Mouse (Mus musculus) liver, postnatal 0 days (tissue): ENCODE results near the gene Rab21.

ENCODE experiments used
- CTCF ChIP-seq: sonication (generic); IDR thresholded peaks from 2 replicates; pipeline ENCODE4 v1.5.1; 2016; ENCODE audit warnings: antibody characterized with exemption, low read depth
- EP300 ChIP-seq: IDR thresholded peaks from 2 replicates; pipeline ENCODE4 v1.6.1; 2016; ENCODE audit warnings: antibody characterized with exemption, low read depth, mild to moderate bottlenecking

DNA sequence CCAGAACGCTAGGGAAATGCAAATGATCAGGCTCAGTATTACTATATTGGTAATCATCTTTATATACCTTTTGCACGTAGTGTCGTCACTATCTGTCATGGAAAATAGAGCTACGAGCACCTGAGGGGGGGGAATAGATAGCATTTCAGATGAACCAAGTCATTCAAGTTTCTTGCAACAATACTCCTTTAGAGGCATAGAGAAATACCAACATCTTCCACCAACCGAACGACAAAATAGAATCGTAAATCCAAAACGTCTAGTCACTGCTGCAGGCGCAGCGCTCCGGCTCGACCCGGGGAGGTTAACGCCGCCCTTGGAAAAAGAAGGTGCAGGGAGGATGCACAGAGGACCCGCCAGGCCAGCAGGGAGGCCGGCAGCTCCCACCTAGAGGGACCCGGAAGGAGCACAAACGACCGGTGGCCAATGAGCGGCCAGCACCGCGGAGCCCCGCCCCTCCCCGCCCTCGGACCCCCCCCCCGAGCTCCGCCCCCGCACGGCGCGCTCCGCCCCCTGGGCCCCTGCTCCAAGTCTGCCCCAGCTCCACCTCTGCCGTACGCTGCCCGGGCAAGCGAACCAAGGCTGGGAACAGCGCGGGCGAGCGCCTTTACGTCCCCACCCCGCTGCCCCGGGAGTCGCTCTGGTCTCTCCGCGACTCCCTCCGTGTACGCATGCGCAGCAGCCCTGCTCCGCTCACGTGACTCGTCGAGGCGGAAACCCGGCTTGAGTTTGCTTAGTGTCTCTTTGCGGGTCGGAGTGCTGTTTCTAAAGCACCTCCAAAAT lies 46.6 kb upstream of the Rab21 start, which contains the start of gene Tmem19:
- TF ChIP-seq CTCF (0 out of 2 replicates have a peak, but pooled peaks have one; percentile 7), EP300 (no peak)
